Mouse (Mus musculus) ZHBTc4 (cell line): ENCODE data around the gene Grm8.

Experiments used
- DNase-seq: peaks from one replicate; pipeline ENCODE4 v3.0.0-alpha.2; 2011; ENCODE audit warnings: low read depth, low spot score

Grm8 gene

GRCm38 (mm10) chr6:27240416-27240815 is 894.6 kb downstream of the Grm8 start:
- no peak for DNase-seq

- DNase-seq, result no peak
These were observed 895.0 kb downstream of the Grm8 start for GRCm38 (mm10) chr6:27239968-27240367.
